Mouse (Mus musculus) midbrain, embryonic 16.5 days (tissue): ENCODE measurements at regions not wholly inside any gene's neighbourhood (a gene's known extent, or its start where the extent isn't known, plus 50 kb on each side); places are given as distances from the start of the nearest gene placed in this dataset.

ENCODE experiments used
- ATAC-seq: fragments of 200-750 bp; cut with Nextera tagmentation; 2 replicates; pipeline ENCODE4 v1.8.0; 2017; ENCODE audit warnings: moderate TSS enrichment
- H3K27ac ChIP-seq: fragments of 300-500 bp; sonication (generic); 2 replicates; pipeline ENCODE4 v1.5.1; 2014; ENCODE audit warnings: mild to moderate bottlenecking, low read length, mixed read lengths
- H3K27me3 ChIP-seq: fragments of 300-500 bp; sonication (generic); 2 replicates; pipeline ENCODE4 v1.6.1; 2014; ENCODE audit warnings: low read depth, low read length, mixed read lengths; ENCODE audit not compliant: control insufficient read depth, insufficient read depth
- H3K36me3 ChIP-seq: fragments of 300-500 bp; sonication (generic); 2 replicates; pipeline ENCODE4 v1.6.1; 2014; ENCODE audit warnings: mild to moderate bottlenecking, low read length, moderate library complexity, mixed read lengths; ENCODE audit not compliant: control insufficient read depth, insufficient read depth
- H3K4me1 ChIP-seq: fragments of 300-500 bp; sonication (generic); 2 replicates; pipeline ENCODE4 v1.6.1; 2014; ENCODE audit warnings: mild to moderate bottlenecking, low read length, mixed read lengths; ENCODE audit not compliant: control insufficient read depth, insufficient read depth
- H3K4me2 ChIP-seq: fragments of 300-500 bp; sonication (generic); 2 replicates; pipeline ENCODE4 v1.6.1; 2014; ENCODE audit warnings: mild to moderate bottlenecking, low read length, mixed read lengths
- H3K4me3 ChIP-seq: fragments of 300-500 bp; sonication (generic); 2 replicates; pipeline ENCODE4 v1.5.1; 2014; ENCODE audit warnings: low read depth, mild to moderate bottlenecking, low read length, moderate library complexity, mixed read lengths
- H3K9ac ChIP-seq: fragments of 300-500 bp; sonication (generic); 2 replicates; pipeline ENCODE4 v1.6.1; 2014; ENCODE audit warnings: low read depth, low read length, mixed read lengths
- H3K9me3 ChIP-seq: fragments of 300-500 bp; sonication (generic); replicated peaks from 2 replicates; pipeline ENCODE4 v1.6.1; 2014; ENCODE audit warnings: mild to moderate bottlenecking, low read length, mixed read lengths; ENCODE audit not compliant: control insufficient read depth, poor library complexity, severe bottlenecking
- WGBS: fragments of 180-500 bp; shearing (Covaris S2); extraction: QIAGEN DNeasy Blood & Tissue Kit; methylation state at CpG from one replicate; pipeline ENCODE4 v1.1.7; 2014; 5-methylcytosine and 5-hydroxymethylcytosine counted together

DNA sequence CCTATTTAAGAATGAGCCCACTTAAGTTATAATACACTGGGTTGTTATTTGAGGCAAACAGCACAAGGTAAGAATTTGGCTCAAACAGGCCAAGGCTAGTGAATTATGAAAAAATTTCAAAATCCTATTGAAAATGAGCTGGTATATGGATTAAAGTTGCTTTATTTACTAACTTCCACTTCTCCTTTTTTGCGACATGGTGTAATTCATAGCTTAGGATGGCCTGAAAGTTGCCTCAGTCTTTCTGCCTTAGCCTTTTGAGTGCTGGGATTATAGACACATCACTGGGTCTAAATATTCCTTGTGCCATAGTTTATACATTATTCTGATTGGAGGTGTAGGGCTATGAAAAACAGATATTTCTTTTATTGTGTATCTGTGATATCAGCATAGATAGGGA, 81.9 kb downstream of the Edem1 start:
- H3K4me3 ChIP-seq: no peak overlapping the region
- 96% methylated on average over 1 of the region's 1 CpGs for WGBS
- H3K9ac ChIP-seq: no peak overlapping the region
- no peaks in the 10 kb centered on the region for H3K27me3 ChIP-seq
- H3K4me1 ChIP-seq: no peaks in the 10 kb centered on the region
- H3K36me3 ChIP-seq: no peaks in the 10 kb centered on the region
- no peaks in the 10 kb centered on the region for H3K9me3 ChIP-seq
- H3K4me2 ChIP-seq: no peak overlapping the region
- H3K27ac ChIP-seq: no peak overlapping the region
- ATAC-seq: no peak

DNA sequence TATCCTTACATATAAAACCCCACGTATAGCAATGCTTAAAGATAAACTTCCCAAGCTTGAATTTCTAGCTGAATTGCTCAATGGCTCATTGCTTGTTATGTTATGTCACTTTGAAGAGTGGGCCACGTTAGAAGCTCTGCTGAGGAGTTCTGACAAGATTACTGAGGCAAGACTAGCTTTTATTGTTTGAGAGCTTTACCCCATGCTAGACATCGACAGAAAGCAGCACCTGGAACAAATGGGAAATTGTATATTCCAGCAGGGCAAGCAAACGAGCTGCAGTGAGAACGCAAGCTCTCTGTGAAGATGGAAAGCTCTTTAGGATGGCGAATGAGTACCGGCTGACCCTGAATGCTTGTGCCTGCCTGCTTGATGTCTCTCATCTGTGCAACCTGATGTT, 84.1 kb downstream of the Edem1 start:
- ATAC-seq: no peak
- Histone ChIP-seq H3K4me3 (no peak overlapping the region), H3K36me3 (no peaks in the 10 kb centered on the region), H3K27ac (no peak overlapping the region), H3K9ac (no peak overlapping the region), H3K27me3 (no peaks in the 10 kb centered on the region), H3K4me1 (no peaks in the 10 kb centered on the region), H3K9me3 (no peaks in the 10 kb centered on the region), H3K4me2 (no peak overlapping the region)
- 44% methylated on average over 7 of the region's 7 CpGs for WGBS

DNA sequence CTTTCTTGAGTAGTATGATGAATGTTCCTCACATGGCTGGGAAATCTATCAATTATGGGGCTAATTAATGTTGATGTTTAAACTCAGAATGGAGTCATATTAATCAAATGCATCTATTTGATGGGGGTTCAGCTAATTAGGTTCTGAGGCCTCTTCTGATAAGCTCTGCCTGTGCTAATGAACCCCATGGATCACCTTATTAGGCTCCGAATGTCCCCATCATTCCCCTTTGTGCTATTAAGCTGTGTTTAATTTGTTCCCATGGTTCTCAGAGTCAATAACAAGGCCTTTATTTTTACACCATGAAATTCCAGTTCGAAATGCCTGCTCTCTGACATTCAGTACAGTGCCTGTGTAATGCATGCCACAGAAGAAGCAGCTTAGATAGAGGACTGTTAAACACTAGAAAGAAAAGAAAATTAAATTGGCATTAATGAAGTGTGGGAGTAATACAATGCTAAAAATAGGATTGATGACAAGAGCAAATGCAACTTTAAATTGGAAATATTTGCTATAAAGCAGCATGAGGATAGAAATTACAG, 91.0 kb downstream of the Edem1 start:
- Histone ChIP-seq H3K4me3 (no peak overlapping the region), H3K4me2 (no peak overlapping the region), H3K9me3 (no peaks in the 10 kb centered on the region), H3K9ac (no peak overlapping the region), H3K36me3 (no peaks in the 10 kb centered on the region), H3K4me1 (no peaks in the 10 kb centered on the region), H3K27me3 (no peaks in the 10 kb centered on the region), H3K27ac (no peak overlapping the region)
- no peak for ATAC-seq
- WGBS: 32% methylated on average over 2 of the region's 2 CpGs

DNA sequence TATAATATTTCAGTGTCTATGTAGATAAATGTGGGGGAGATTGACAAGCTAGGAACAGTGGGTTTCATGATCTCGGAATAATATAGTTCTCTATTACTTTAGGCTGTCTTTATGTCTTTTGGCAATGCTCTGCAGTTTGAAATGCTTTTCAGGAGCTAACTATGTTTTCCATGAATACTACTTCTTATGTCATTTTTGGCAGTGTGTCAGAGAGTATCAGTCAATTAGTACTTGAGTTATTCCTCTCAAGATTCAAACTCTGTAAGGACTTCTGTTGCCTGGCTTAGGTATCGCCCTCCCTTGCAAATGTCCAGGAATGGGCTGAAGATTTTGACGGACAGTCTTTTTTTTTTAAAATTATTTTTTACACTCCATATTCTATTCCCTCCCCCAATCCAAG, 92.7 kb downstream of the Edem1 start:
- WGBS: 92% methylated on average over 3 of the region's 3 CpGs
- Histone ChIP-seq H3K4me1 (no peaks in the 10 kb centered on the region), H3K9me3 (no peaks in the 10 kb centered on the region), H3K4me2 (no peak overlapping the region), H3K27ac (no peak overlapping the region), H3K9ac (no peak overlapping the region), H3K27me3 (no peaks in the 10 kb centered on the region), H3K36me3 (no peaks in the 10 kb centered on the region), H3K4me3 (no peak overlapping the region)
- no peak for ATAC-seq

DNA sequence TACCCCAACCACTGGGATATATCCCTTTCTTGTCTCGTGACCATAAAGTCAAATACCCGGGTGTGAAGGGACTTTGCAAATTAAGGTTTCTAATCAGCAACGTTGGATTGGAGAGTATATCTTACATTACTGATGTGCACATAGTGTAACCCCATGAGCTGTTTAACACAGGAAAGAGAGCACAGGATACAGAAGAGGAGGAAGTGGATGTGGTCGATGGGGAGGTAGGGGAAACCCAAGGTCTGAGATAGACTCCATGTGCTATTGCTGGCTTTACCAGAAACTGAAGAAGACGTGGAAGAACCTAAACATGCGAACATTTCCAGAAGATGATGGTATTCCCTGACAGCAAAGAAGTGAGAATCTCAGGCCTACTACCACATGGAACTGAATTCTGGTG, 94.1 kb downstream of the Edem1 start:
- WGBS: 86% methylated on average over 6 of the region's 6 CpGs
- Histone ChIP-seq H3K4me3 (no peak overlapping the region), H3K9me3 (no peaks in the 10 kb centered on the region), H3K27ac (no peak overlapping the region), H3K27me3 (no peaks in the 10 kb centered on the region), H3K36me3 (no peaks in the 10 kb centered on the region), H3K4me1 (no peaks in the 10 kb centered on the region), H3K9ac (no peak overlapping the region), H3K4me2 (no peak overlapping the region)
- ATAC-seq: no peak

DNA sequence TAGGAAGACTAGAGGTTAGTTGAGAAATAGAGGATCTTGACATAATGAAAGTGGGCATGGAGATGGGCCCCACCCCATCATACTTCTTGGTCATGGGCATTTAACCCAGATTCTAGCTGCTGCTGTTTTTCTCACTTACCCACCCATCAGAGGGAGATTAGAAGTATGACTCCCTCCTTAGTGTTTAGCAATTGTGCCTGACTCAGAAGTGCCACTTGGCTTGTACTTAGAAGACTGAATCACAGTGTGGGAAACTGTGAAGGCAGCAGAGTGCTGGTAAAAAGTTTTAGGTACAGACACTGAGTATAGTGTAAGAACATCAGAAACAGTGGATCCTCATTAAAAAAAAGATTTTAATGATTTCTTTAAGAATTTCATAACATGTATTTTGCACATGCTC, 100.5 kb downstream of the Edem1 start:
- Histone ChIP-seq H3K27ac (no peak overlapping the region), H3K4me1 (no peaks in the 10 kb centered on the region), H3K4me3 (no peak overlapping the region), H3K9me3 (no peaks in the 10 kb centered on the region), H3K4me2 (no peak overlapping the region), H3K27me3 (no peaks in the 10 kb centered on the region), H3K9ac (no peak overlapping the region), H3K36me3 (no peaks in the 10 kb centered on the region)
- ATAC-seq: no peak

GRCm38 (mm10) chr6:108938646-108939045, 110.2 kb downstream of the Edem1 start:
- no peak overlapping the region for H3K4me3 ChIP-seq
- no peak overlapping the region for H3K4me2 ChIP-seq
- no peaks in the 10 kb centered on the region for H3K27me3 ChIP-seq
- WGBS: 89% methylated on average over 5 of the region's 5 CpGs
- no peak overlapping the region for H3K9ac ChIP-seq
- no peaks in the 10 kb centered on the region for H3K9me3 ChIP-seq
- no peak for ATAC-seq
- H3K4me1 ChIP-seq: no peaks in the 10 kb centered on the region
- no peaks in the 10 kb centered on the region for H3K36me3 ChIP-seq
- H3K27ac ChIP-seq: no peak overlapping the region

DNA sequence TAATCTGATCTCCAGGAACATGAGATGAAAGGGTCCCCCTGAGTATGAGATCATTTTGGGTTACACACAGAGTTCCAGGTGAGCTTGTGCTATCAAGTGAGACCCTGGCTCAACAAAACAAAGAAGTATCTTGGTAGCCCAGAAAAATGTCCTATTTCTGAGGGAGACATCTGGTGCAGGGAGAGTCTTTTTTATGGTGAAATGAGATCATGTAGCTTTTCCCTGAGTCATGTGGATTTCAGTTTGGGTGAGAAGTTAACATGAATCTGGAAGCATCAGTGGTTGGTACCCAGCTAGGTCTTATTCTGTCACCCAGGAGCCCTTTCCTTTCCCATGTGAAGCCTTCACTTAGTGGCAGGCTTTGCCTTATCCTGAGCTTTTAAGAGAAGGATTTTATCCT, 113.8 kb downstream of the Edem1 start:
- Histone ChIP-seq H3K27me3 (no peaks in the 10 kb centered on the region), H3K36me3 (no peaks in the 10 kb centered on the region), H3K27ac (no peak overlapping the region), H3K9ac (no peak overlapping the region), H3K4me3 (no peak overlapping the region), H3K9me3 (0 out of 2 replicates have a peak, but pooled peaks cover 3% of the 10 kb centered on the region), H3K4me2 (no peak overlapping the region), H3K4me1 (no peaks in the 10 kb centered on the region)
- no peak for ATAC-seq

DNA sequence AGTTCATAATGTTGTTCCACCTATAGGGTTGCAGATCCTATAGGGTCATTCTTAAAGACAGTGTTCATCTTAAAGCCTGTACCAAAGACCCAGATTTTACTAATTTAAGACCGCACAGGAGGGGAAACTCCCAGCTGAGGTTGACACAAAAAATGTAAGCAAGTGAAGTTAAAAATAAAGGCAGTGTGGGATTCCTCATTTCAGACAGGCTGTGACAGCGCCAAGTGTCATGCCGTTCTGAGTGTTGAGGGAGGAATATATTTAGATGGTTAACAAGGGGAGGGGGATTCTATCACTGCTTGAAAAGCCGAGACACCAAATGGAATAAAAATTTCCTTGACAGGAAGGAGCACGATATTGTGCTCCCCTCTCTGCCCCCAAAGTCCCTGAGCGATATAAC, 123.9 kb downstream of the Edem1 start:
- Histone ChIP-seq H3K27me3 (no peaks in the 10 kb centered on the region), H3K36me3 (no peaks in the 10 kb centered on the region), H3K4me1 (no peaks in the 10 kb centered on the region), H3K4me2 (no peak overlapping the region), H3K27ac (no peak overlapping the region), H3K9ac (no peak overlapping the region), H3K4me3 (no peak overlapping the region), H3K9me3 (no peaks in the 10 kb centered on the region)
- ATAC-seq: no peak
- WGBS: 93% methylated on average over 6 of the region's 6 CpGs

DNA sequence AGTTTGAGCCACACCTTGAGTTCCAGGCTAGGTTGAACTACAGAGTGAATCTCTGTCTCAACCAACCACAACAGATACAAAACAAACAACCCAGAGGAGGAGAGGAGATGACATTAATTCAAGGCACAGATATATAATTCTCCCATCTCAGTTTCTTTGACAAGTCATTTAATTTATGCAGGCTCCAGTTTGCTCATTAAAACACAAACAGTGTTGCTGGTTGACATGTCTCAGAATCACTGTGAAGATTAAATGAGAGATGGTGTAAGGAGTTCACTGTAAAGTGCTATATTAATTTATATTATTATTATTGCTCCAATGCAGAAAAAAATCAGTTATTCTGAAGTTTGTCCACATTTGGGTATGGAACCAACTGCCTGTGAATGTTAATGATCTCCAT, 134.4 kb downstream of the Edem1 start:
- H3K27me3 ChIP-seq: no peaks in the 10 kb centered on the region
- no peak overlapping the region for H3K4me2 ChIP-seq
- H3K9me3 ChIP-seq: no peaks in the 10 kb centered on the region
- no peak for ATAC-seq
- no peaks in the 10 kb centered on the region; the same call in 1 of the 2 replicates for H3K4me1 ChIP-seq
- H3K27ac ChIP-seq: no peak overlapping the region
- no peaks in the 10 kb centered on the region for H3K36me3 ChIP-seq
- no peak overlapping the region for H3K9ac ChIP-seq
- H3K4me3 ChIP-seq: no peak overlapping the region
